Mouse (Mus musculus): ENCODE measurements around the gene Fam131b. TPM values are rescaled to one million over a fixed set of nuclear protein-coding genes. Genes with fewer than 3 reads are reported as not detected.

Gene Fam131b
- total RNA-seq, 2 experiments from 2014 or later = 0.81 to 1.2 TPM

- no peak for DNase-seq
These were observed 4.3 kb upstream of the Fam131b start for GRCm38 (mm10) chr6:42328757-42329156.

DNA sequence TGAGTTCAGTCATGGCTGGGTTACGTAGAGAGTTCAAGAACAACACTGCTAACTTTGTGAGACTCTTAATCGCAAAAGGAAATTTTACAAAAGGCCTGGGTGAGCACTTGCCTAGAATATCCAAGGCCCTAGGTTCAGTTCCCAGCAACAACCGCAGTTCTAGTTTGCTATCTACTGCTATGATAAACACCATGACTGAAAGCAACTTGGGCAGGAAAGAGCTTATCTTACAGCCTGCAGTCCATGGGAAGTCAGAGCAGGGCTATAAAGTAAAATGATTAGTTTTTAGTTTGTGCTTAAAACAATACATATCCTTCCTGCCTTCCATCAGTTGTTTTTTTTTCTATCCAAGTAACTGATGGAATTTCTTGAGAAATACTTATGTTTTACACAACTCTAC, 2.1 kb upstream of the Fam131b start:
- DNase-seq = no peak

GRCm38 (mm10) chr6:42325268-42325609, 796 bp upstream of the Fam131b start:
- peak; percentile 87 for DNase-seq

GRCm38 (mm10) chr6:42324067-42324481, 369 bp downstream of the Fam131b start:
- DNase-seq = peak; percentile 12

GRCm38 (mm10) chr6:42323371-42324066, 924 bp downstream of the Fam131b start:
- no peak for DNase-seq

GRCm38 (mm10) chr6:42318293-42318692, 6.2 kb downstream of the Fam131b start:
- DNase-seq = no peak

DNA sequence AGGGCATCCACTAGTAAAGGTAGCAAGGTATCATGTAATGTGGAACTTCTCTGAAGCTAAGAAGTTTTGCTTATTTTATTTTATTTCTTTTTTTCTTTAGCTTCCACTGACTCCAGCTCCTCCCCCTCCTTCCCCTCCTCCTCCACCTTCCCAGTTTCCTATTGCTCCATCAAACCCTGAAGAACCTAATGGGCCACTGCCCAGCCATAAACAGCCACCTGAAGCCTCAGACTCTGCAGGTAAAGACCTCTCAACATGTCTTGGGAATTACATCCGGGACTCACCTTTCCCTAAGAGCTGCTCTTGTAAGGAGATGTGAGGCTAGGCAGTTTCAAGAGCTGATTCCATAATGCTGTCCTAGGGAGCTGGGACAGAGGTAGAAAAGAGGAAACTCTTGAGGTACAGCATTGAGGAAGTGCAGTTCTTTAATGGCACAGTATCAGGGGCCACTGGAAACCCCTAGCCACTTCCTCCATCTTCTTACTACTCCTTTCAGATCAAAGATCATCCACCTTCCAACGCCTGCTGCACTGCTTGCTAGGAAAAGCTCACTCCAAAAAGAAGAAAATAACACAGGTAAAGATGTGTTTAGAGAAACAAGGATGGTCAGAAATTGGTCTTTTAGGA, 13.9 kb downstream of the Fam131b start:
- no peak for DNase-seq

GRCm38 (mm10) chr6:42309816-42310378, 14.5 kb downstream of the Fam131b start:
- peak; percentile 15 for DNase-seq

- no peak for DNase-seq
These were observed 25.1 kb downstream of the Fam131b start for GRCm38 (mm10) chr6:42299362-42299761.

DNA sequence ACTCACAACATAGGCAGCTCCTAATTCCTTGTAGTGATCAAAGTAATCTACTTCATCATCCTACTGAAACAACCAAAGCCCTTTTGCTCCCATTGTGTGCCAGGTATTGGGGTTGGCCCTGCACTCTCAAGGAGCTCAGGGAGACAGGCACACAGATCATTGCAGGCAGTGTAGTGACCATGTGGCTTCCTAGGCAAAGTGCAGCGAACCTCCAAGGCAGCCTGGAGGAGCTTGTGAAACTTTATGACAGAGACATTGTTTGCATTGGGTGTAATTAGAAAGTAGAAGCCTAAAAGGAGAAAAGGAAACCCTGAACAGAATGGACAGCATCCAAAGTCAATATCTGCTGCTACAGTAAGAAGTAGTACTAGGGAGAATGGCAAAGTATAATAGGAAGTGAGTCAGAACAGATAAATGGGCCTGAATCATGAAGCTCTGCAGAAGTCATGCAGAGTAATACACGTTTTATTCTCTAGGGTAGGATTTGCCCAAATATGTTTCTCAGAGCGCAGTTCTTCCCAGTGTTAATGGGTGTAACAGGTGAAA, 28.8 kb downstream of the Fam131b start:
- DNase-seq = no peak

GRCm38 (mm10) chr6:42293327-42293726, 31.1 kb downstream of the Fam131b start:
- no peak for DNase-seq

- DNase-seq = no peak
These were observed 36.9 kb downstream of the Fam131b start for GRCm38 (mm10) chr6:42287562-42287961.

DNA sequence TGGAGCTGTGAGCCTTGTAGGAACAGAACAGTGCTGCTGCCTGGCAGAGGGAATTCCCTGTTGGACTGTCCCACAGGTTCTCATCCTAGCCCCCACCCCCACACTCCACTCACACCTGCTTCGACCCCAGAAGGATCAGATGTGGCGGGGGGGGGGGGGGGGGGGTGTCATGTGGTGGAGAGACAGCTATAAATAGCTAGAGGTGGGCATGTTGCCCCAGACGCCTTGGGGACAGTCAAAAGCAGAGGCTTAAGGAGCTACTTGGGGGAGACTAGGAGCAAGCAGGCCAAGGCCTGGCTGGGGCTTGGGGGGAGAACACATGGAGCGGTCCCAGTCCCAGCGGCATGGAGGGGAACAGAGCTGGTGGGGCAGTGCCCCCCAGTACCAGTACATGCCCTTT, 38.0 kb downstream of the Fam131b start, which contains the start of gene Clcn1:
Clcn1 (plus strand) TSS at position 238 of the 400 bp plus-strand sequence.
- DNase-seq = no peak

DNA sequence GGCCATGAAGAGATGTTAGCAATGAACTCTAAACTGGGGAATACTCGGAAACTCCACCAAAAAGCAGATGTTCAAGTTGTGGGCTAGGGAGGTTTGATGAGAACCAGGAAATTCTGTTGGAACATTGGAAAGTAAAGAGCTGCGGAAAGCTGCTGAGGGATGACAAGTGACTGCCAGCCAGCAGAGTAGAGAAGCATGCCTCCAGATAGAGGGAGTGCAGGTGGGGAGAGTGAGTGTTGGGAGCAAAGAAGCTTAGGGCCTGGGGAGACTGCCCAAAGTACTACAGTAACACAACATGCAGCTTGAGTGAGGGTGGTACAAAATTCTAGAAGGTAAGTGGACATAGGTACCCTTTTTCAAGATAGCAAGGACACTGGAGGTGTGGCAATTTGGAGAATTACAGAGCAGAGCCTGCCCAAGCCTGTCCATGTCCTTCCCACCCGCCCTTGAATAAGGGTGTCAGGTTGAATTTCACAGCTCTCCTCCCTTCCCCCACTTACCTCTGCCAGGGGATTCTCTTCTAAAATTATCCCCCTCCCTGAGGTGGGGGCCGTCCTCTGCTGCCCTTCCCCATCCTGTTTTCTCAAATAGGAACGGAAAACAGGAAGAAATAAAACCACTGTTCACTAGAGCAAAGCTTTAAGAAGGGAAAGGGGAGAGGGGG, 41.4 kb downstream of the Fam131b start:
- DNase-seq = no peak

GRCm38 (mm10) chr6:42276151-42276550, 48.3 kb downstream of the Fam131b start:
- DNase-seq = no peak

DNA sequence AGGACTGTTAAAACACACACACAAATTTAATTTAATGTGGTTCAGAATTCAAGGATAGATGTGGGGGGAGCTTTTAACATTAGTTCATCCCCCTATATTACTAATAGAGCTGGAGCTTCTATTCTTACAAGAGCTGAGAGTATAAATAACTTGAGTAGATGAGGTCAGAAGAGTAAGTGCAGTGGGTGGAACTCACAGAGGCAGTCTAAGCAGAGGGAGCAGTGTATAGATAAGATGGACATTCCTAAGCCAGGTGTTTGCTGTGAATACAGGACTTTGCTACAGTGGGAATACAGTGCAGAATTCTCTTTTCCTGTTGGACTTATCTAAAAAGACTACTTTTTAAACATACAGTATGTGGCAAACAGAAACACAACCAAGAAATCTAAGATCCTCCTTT, 53.6 kb downstream of the Fam131b start:
- DNase-seq = no peak

DNA sequence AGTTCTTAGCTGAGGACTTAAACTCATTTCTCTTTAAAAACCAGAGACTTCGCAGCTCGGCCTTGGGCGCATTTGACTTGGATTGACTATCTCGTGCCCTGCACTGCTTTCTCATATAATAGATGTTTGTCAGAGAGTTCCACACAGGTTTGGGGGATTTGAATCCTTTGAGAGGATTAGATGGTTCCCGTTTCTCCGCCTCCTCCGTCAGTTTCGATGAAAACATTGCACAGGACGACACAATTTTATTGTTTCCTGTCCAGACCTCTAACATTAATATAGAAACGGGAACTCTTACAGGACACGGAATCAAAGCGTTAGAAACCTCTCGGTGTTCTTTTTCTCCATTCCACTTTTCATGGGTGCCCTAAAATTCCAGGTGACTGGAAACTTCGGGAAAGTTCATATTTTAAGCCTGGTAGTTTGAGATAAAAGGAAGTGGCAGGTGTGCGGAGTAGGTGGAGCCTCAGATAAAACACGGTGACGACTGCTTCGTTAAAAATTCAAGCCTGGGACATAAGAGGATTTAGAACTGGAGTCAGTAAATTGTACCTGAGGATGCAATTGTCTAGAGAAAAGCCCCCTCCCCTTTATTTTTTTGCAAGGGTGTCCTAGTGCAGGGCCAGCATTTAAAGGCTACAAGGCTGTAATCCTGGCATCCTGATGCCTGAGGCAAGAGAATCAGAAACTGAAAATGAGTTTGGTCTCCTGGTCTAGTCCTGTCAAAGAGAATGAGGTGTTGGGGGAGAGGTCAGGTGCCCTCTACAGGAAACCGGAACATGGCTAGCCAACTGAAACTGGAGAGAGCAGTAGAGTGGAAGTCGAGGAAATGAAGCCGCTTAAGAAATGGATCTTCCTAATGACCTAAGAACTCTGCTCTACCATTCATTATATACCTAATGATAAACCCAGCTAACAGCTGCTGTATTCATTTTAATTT, 58.8 kb downstream of the Fam131b start:
- DNase-seq = no peak
